Mouse (Mus musculus): ENCODE results near the gene Usp46.

The Usp46 gene

DNA sequence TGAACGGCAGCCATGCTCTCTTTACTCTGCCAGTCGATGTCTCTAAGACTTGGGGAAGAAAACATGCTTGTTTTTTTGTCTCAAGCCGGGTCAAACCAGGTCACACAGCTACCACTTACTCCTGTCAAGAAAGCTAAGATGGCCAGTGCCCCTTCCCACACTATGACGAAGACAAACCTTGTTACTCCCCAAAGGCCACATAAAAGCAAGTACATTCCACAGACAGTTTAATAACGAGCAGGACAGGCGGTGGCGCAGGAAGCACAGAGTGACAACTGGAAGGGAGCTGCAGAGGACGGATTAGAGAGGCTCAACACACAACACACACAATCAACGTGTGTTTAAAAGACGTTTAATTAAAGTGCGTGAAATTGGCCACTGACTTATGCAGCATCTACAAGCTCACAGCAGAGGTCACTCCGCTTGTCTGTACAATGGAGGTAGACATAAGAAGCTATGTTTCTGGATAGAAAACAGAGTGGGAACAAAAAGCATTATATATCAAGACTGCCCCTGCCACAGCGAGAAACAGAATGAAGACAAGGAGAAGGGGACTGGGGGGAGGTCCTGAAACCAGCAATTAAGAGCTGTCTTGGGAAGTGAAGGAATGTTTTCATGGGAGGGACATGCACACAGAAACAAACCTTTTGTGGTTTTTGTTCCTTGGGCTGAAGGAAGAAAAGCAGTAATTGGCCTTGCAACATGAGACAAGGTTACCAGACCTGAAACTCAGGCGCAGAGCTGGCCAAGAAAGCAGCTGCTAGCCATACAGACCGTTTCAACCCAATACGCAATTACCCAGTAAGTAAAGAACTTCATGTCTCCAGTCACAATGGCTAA, 117.2 kb downstream of the Usp46 start:
- no peak for DNase-seq
